Mouse (Mus musculus): ENCODE results near the gene Itpr1.

GRCm38 (mm10) chr6:108518552-108518951, 305.7 kb downstream of the Itpr1 start:
- TF ChIP-seq POLR2A (IDR thresholded peaks at IDR 0.05; ENCODE audit: extremely low read depth, insufficient read depth, low read length) (no peak), CTCF (IDR thresholded peaks at IDR 0.05; ENCODE audit: low read depth, low read length) (no peak)
